Mouse (Mus musculus) limb, embryonic 13.5 days (tissue): ENCODE results near the gene Ostm1. TPM values are rescaled to one million over a fixed set of nuclear protein-coding genes. Genes with fewer than 3 reads are reported as not detected.

Source experiments
- ATAC-seq: fragments of 200-750 bp; cut with Nextera tagmentation; 2 replicates; pipeline ENCODE4 v1.8.0; 2017; ENCODE audit warnings: low read depth, moderate number of reproducible peaks, moderate TSS enrichment; ENCODE audit not compliant: low FRiP score
- H3K27ac ChIP-seq: fragments of 300-500 bp; sonication (generic); 2 replicates; pipeline ENCODE4 v1.5.1; 2015; ENCODE audit warnings: inconsistent platforms, mild to moderate bottlenecking, moderate library complexity
- H3K27me3 ChIP-seq: fragments of 300-500 bp; sonication (generic); 2 replicates; pipeline ENCODE4 v1.6.1; 2015; ENCODE audit warnings: mild to moderate bottlenecking, inconsistent platforms
- H3K36me3 ChIP-seq: fragments of 300-500 bp; sonication (generic); 2 replicates; pipeline ENCODE4 v1.6.1; 2015; ENCODE audit warnings: inconsistent platforms, mild to moderate bottlenecking, moderate library complexity
- H3K4me1 ChIP-seq: fragments of 300-500 bp; sonication (generic); 2 replicates; pipeline ENCODE4 v1.6.1; 2015; ENCODE audit warnings: inconsistent platforms
- H3K4me2 ChIP-seq: fragments of 300-500 bp; sonication (generic); replicated peaks from 2 replicates; pipeline ENCODE4 v1.6.1; 2015; ENCODE audit warnings: inconsistent platforms, mild to moderate bottlenecking, moderate library complexity
- H3K4me3 ChIP-seq: fragments of 300-500 bp; sonication (generic); 2 replicates; pipeline ENCODE4 v1.5.1; 2015; ENCODE audit warnings: moderate library complexity, mild to moderate bottlenecking, inconsistent platforms
- H3K9ac ChIP-seq: fragments of 300-500 bp; sonication (generic); 2 replicates; pipeline ENCODE4 v1.6.1; 2015; ENCODE audit warnings: mild to moderate bottlenecking, inconsistent platforms
- H3K9me3 ChIP-seq: fragments of 300-500 bp; sonication (generic); 2 replicates; pipeline ENCODE4 v1.6.1; 2016; ENCODE audit warnings: inconsistent platforms
- WGBS: fragments of 180-500 bp; shearing (Covaris S2); methylation state at CpG from one replicate; pipeline ENCODE4 v1.1.7; 2015; 5-methylcytosine and 5-hydroxymethylcytosine counted together
- polyA plus RNA-seq: library from polyadenylated mRNA; unstranded; fragments of >200 nt; fragmentation: Nextera tagmentation; extraction: Ambion mirVana; gene quantifications from 2 replicates; pipeline ENCODE4 v1.2.1, GENCODE M21; 2015

Ostm1 gene
- polyA plus RNA-seq, 1 experiment from 2014 or later, result 7.6 TPM

- Histone ChIP-seq H3K27ac (no peak overlapping the region), H3K36me3 (no peaks in the 10 kb centered on the region), H3K9me3 (no peaks in the 10 kb centered on the region), H3K9ac (no peak overlapping the region), H3K4me2 (no peak overlapping the region), H3K4me3 (no peak overlapping the region), H3K4me1 (peaks cover 36% of the 10 kb centered on the region), H3K27me3 (peaks cover 97% of the 10 kb centered on the region)
- no peak for ATAC-seq
- 2% methylated on average over 8 of the region's 8 CpGs for WGBS
Observed at GRCm38 (mm10) chr10:42634122-42634720, 50.6 kb downstream of the Ostm1 start.

- Histone ChIP-seq H3K4me3 (peak overlapping the region; percentile 30; the same call in 1 of the 2 replicates), H3K27me3 (peaks cover 91% of the 10 kb centered on the region), H3K9ac (no peak overlapping the region), H3K36me3 (no peaks in the 10 kb centered on the region), H3K4me1 (peaks cover 36% of the 10 kb centered on the region), H3K27ac (no peak overlapping the region), H3K4me2 (peak overlapping the region; percentile 54; the same call in 1 of the 2 replicates), H3K9me3 (no peaks in the 10 kb centered on the region)
- 1% methylated on average over 11 of the region's 11 CpGs for WGBS
- no peak for ATAC-seq
Observed at GRCm38 (mm10) chr10:42635046-42635445, 51.4 kb downstream of the Ostm1 start.

- no peak for ATAC-seq
- H3K27ac ChIP-seq, result no peak overlapping the region
- H3K4me2 ChIP-seq, result peak overlapping the region; percentile 54
- H3K27me3 ChIP-seq, result peaks cover 87% of the 10 kb centered on the region
- H3K9me3 ChIP-seq, result no peaks in the 10 kb centered on the region
- H3K36me3 ChIP-seq, result no peaks in the 10 kb centered on the region
- H3K4me1 ChIP-seq, result peaks cover 36% of the 10 kb centered on the region
- WGBS, result under 1% methylated on average over 47 of the region's 52 CpGs
- H3K4me3 ChIP-seq, result peak overlapping the region; percentile 30
- H3K9ac ChIP-seq, result no peak overlapping the region
Observed at GRCm38 (mm10) chr10:42635566-42636359, 52.1 kb downstream of the Ostm1 start.

GRCm38 (mm10) chr10:42636360-42637182, 52.9 kb downstream of the Ostm1 start:
- Histone ChIP-seq H3K9me3 (no peaks in the 10 kb centered on the region), H3K9ac (no peak overlapping the region), H3K4me2 (peak overlapping the region; percentile 43), H3K36me3 (no peaks in the 10 kb centered on the region), H3K4me1 (peaks cover 34% of the 10 kb centered on the region), H3K27ac (no peak overlapping the region), H3K27me3 (peaks cover 79% of the 10 kb centered on the region), H3K4me3 (peak overlapping the region; percentile 18)
- ATAC-seq, result no peak
- 2% methylated on average over 27 of the region's 27 CpGs for WGBS

- H3K4me2 ChIP-seq, result peak overlapping the region; percentile 43; the same call in 1 of the 2 replicates
Observed at GRCm38 (mm10) chr10:42637183-42637788, 53.7 kb downstream of the Ostm1 start.

GRCm38 (mm10) chr10:42639856-42640255, 56.2 kb downstream of the Ostm1 start:
- Histone ChIP-seq H3K36me3 (no peaks in the 10 kb centered on the region), H3K27me3 (peaks cover 50% of the 10 kb centered on the region), H3K4me1 (peaks cover 13% of the 10 kb centered on the region; the same call in 1 of the 2 replicates), H3K9me3 (no peaks in the 10 kb centered on the region), H3K4me3 (no peak overlapping the region), H3K9ac (no peak overlapping the region), H3K4me2 (no peak overlapping the region), H3K27ac (no peak overlapping the region)
- ATAC-seq, result no peak
- WGBS, result 79% methylated on average over 6 of the region's 6 CpGs

More at GRCm38 (mm10) chr10:42637183-42637788, 53.7 kb downstream of the Ostm1 start:
- H3K4me3 ChIP-seq, result no peak overlapping the region
- H3K9me3 ChIP-seq, result no peaks in the 10 kb centered on the region
- no peak overlapping the region for H3K9ac ChIP-seq
- 0 out of 2 replicates have a peak, but pooled peaks have one; percentile 43 for ATAC-seq
- H3K27me3 ChIP-seq, result peaks cover 72% of the 10 kb centered on the region
- no peak overlapping the region for H3K27ac ChIP-seq
- H3K4me1 ChIP-seq, result peaks cover 27% of the 10 kb centered on the region
- WGBS, result 7% methylated on average over 18 of the region's 18 CpGs
- H3K36me3 ChIP-seq, result no peaks in the 10 kb centered on the region

GRCm38 (mm10) chr10:42643638-42644037, 60.0 kb downstream of the Ostm1 start:
- no peak overlapping the region for H3K9ac ChIP-seq
- no peaks in the 10 kb centered on the region for H3K4me1 ChIP-seq
- H3K4me2 ChIP-seq, result no peak overlapping the region
- H3K36me3 ChIP-seq, result no peaks in the 10 kb centered on the region
- H3K9me3 ChIP-seq, result no peaks in the 10 kb centered on the region
- H3K27ac ChIP-seq, result no peak overlapping the region
- H3K4me3 ChIP-seq, result no peak overlapping the region
- peaks cover 13% of the 10 kb centered on the region for H3K27me3 ChIP-seq
- WGBS, result 84% methylated on average over 9 of the region's 9 CpGs
- ATAC-seq, result no peak

- Histone ChIP-seq H3K4me1 (no peaks in the 10 kb centered on the region), H3K27me3 (peaks cover 4% of the 10 kb centered on the region; the same call in 1 of the 2 replicates), H3K9me3 (no peaks in the 10 kb centered on the region), H3K9ac (no peak overlapping the region), H3K4me2 (no peak overlapping the region), H3K36me3 (no peaks in the 10 kb centered on the region), H3K4me3 (no peak overlapping the region), H3K27ac (no peak overlapping the region)
- no peak for ATAC-seq
- 58% methylated on average over 4 of the region's 4 CpGs for WGBS
Observed at GRCm38 (mm10) chr10:42646340-42646739, 62.7 kb downstream of the Ostm1 start.

GRCm38 (mm10) chr10:42661916-42662315, 78.3 kb downstream of the Ostm1 start:
- Histone ChIP-seq H3K27ac (no peak overlapping the region), H3K9ac (no peak overlapping the region), H3K36me3 (no peaks in the 10 kb centered on the region), H3K4me1 (no peaks in the 10 kb centered on the region), H3K4me3 (no peak overlapping the region), H3K9me3 (no peaks in the 10 kb centered on the region), H3K27me3 (no peaks in the 10 kb centered on the region), H3K4me2 (no peak overlapping the region)
- 83% methylated on average over 2 of the region's 2 CpGs for WGBS
- ATAC-seq, result no peak

- no peak overlapping the region for H3K4me3 ChIP-seq
- 0 out of 2 replicates have a peak, but pooled peaks cover 9% of the 10 kb centered on the region for H3K9me3 ChIP-seq
- no peaks in the 10 kb centered on the region for H3K4me1 ChIP-seq
- H3K4me2 ChIP-seq, result no peak overlapping the region
- WGBS, result 89% methylated on average over 4 of the region's 4 CpGs
- no peaks in the 10 kb centered on the region for H3K36me3 ChIP-seq
- H3K27me3 ChIP-seq, result no peaks in the 10 kb centered on the region
- no peak for ATAC-seq
- H3K27ac ChIP-seq, result no peak overlapping the region
- no peak overlapping the region for H3K9ac ChIP-seq
Observed at GRCm38 (mm10) chr10:42669970-42670369, 86.3 kb downstream of the Ostm1 start.

GRCm38 (mm10) chr10:42672798-42673197, 89.2 kb downstream of the Ostm1 start:
- Histone ChIP-seq H3K9ac (no peak overlapping the region), H3K27me3 (0 out of 2 replicates have a peak, but pooled peaks cover 10% of the 10 kb centered on the region), H3K4me2 (no peak overlapping the region), H3K4me1 (no peaks in the 10 kb centered on the region), H3K9me3 (0 out of 2 replicates have a peak, but pooled peaks cover 9% of the 10 kb centered on the region), H3K27ac (no peak overlapping the region), H3K36me3 (no peaks in the 10 kb centered on the region), H3K4me3 (no peak overlapping the region)
- WGBS, result 61% methylated on average over 3 of the region's 3 CpGs
- ATAC-seq, result no peak
